8 mouse cellular contexts compared by ENCODE assay signal in the genomic region with DNA sequence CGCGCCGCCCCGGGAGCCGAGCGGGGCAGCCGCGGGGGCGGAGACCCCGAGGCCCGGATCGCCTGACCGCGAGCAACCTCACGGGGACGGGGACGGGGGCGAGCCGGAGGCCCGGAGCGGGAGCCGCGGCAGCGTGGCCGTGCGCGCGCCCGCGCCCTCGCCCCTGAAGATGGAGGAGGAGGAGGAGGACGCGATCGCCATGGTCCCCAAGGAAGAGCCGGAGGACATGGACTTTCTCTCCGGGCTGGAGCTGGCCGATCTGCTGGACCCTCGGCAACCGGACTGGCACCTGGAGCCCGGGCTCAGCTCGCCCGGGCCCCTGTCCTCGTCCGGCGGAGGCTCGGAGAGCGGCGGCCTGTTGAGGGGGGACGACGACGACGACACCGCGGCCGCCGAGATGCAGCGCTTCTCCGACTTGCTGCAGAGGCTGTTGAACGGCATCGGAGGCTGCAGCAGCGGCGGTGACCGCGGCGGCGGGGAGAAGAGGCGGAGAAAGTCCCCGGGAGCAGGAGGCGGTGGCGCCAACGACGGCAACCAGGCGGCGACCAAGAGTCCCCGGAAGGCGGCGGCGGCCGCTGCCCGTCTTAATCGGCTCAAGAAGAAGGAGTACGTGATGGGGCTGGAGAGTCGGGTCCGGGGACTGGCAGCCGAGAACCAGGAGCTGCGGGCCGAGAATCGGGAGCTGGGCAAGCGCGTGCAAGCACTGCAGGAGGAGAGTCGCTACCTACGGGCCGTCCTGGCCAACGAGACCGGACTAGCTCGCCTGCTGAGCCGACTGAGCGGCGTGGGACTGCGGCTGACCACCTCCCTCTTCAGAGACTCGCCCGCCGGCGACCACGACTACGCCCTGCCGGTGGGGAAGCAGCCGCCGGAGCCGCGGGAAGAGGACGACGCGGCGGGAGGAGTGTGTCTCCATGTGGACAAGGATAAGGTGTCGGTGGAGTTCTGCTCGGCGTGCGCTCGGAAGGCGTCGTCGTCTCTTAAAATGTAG. TPM values are rescaled to one million over a fixed set of nuclear protein-coding genes. Genes with fewer than 3 reads are reported as not detected.
DNase-seq lines count a peak whose midpoint lies in the region; ATAC-seq lines count a peak whose summit lies in the region.

No protein-coding gene starts in this region.

- peaks cover 4% of the 10 kb centered on the region for H3K36me3 ChIP-seq in hindbrain, embryonic 12.5 days

- peak; percentile 79 for ATAC-seq in hindbrain, embryonic 12.5 days (ENCODE audit: low FRiP score)

- peak overlapping the region; percentile 95 for H3K4me3 ChIP-seq in hindbrain, embryonic 12.5 days

- no peaks in the 10 kb centered on the region for H3K27me3 ChIP-seq in hindbrain, embryonic 12.5 days

- H3K27ac ChIP-seq in hindbrain, embryonic 12.5 days = peak overlapping the region; percentile 99

- no peaks in the 10 kb centered on the region for H3K9me3 ChIP-seq in hindbrain, embryonic 12.5 days (replicated peaks)

- peak overlapping the region; percentile 83 for H3K4me2 ChIP-seq in hindbrain, embryonic 12.5 days (replicated peaks)

- peak overlapping the region; percentile 93 for H3K9ac ChIP-seq in hindbrain, embryonic 12.5 days

- H3K4me1 ChIP-seq in hindbrain, embryonic 12.5 days = peaks cover 6% of the 10 kb centered on the region; the same call in 1 of the 2 replicates

- WGBS in hindbrain, embryonic 12.5 days = under 1% methylated on average over 121 of the region's 123 CpGs

- peak; percentile 81 for DNase-seq in NIH3T3 (ENCODE audit: low read depth)
- DNase-seq in cerebellum, adult 9-10 months = peak; percentile 73
- DNase-seq in frontal cortex, postnatal 10 days (ENCODE audit: low spot score in 2 of 2) = peak; percentile 58 to 76
- peak; percentile 67 to 76 for DNase-seq in layer of hippocampus, postnatal 36 days
- DNase-seq in lung, postnatal 4 days = peak; percentile 78 to 86
- peak; percentile 67 for DNase-seq in retina, embryonic 14.5 days (ENCODE audit: low spot score)
- peak; percentile 69 to 76 for DNase-seq in thymus, postnatal 36 days

RNA-seq across cellular contexts. Expression of gene Crebzf, which starts 0.9 kb away (rescaled TPM):
- polyA plus RNA-seq in hindbrain, embryonic 12.5 days (2016; fragmentation: Nextera tagmentation; extraction: Ambion mirVana) = 62.7 and 69.4 TPM in 2 replicates
- 10 to 100 TPM; 89.8 to 90.9 TPM for total RNA-seq in layer of hippocampus, postnatal 36 days (2021)

RNA-seq across cellular contexts. Expression of gene Tmem126a, which starts 13.6 kb away (rescaled TPM):
- polyA plus RNA-seq in hindbrain, embryonic 12.5 days (2016; fragmentation: Nextera tagmentation; extraction: Ambion mirVana) = 101 and 114 TPM in 2 replicates
- 10 to 100 TPM; 37.7 to 43.9 TPM for total RNA-seq in layer of hippocampus, postnatal 36 days (2021)

RNA-seq across cellular contexts. Expression of gene Ccdc89, which starts 17.0 kb away (rescaled TPM):
- polyA plus RNA-seq in hindbrain, embryonic 12.5 days (2016; fragmentation: Nextera tagmentation; extraction: Ambion mirVana) = 3.0 and 3.1 TPM in 2 replicates
- under 1 TPM; 0.47 to 0.58 TPM for total RNA-seq in layer of hippocampus, postnatal 36 days (2021)

RNA-seq across cellular contexts. Expression of gene Tmem126b, which starts 32.4 kb away (rescaled TPM):
- 40.0 and 41.9 TPM in 2 replicates for polyA plus RNA-seq in hindbrain, embryonic 12.5 days (2016; fragmentation: Nextera tagmentation; extraction: Ambion mirVana)
- 10 to 100 TPM; 26.2 to 27.8 TPM for total RNA-seq in layer of hippocampus, postnatal 36 days (2021)

RNA-seq across cellular contexts. Expression of gene Dlg2, which starts 33.1 kb away (rescaled TPM):
- polyA plus RNA-seq in hindbrain, embryonic 12.5 days (2016; fragmentation: Nextera tagmentation; extraction: Ambion mirVana) = 5.9 and 6.9 TPM in 2 replicates
- 100 to 1,000 TPM; 266 to 283 TPM for total RNA-seq in layer of hippocampus, postnatal 36 days (2021)

Comparison
In these comparisons a context has a peak if more than half of its experiments do, and no peak if none do; other contexts are left out.
1. Peak in every context shown above with its lines: DNase-seq, ATAC-seq, H3K4me3 ChIP-seq and H3K27ac ChIP-seq.